Mouse (Mus musculus) midbrain, postnatal 0 days (tissue): ENCODE results near the gene Nufip2. TPM values are rescaled to one million over a fixed set of nuclear protein-coding genes. Genes with fewer than 3 reads are reported as not detected.
"Not testable (repeated sequence)": the region's sequence is repeated elsewhere in the genome, so short reads cannot be mapped to it uniquely, and the experiment has no call there.

Source experiments
- ATAC-seq: fragments of 200-750 bp; cut with Nextera tagmentation; 2 replicates; pipeline ENCODE4 v1.8.0; 2017; ENCODE audit warnings: moderate number of reproducible peaks, mild to moderate bottlenecking, moderate TSS enrichment, moderate library complexity; ENCODE audit not compliant: low FRiP score
- DNase-seq: peaks from one replicate; pipeline ENCODE4 v3.0.0-alpha.2; 2015; ENCODE audit warnings: low spot score
- H3K27ac ChIP-seq: fragments of 300-500 bp; sonication (generic); 2 replicates; pipeline ENCODE4 v1.5.1; 2014; ENCODE audit warnings: low read depth, mild to moderate bottlenecking, low read length, mixed read lengths
- H3K27me3 ChIP-seq: fragments of 300-500 bp; sonication (generic); 2 replicates; pipeline ENCODE4 v1.6.1; 2014; ENCODE audit warnings: low read length, control low read depth, mixed read lengths; ENCODE audit not compliant: insufficient read depth
- H3K36me3 ChIP-seq: fragments of 300-500 bp; sonication (generic); 2 replicates; pipeline ENCODE4 v1.6.1; 2014; ENCODE audit warnings: low read length, control low read depth, mixed read lengths; ENCODE audit not compliant: insufficient read depth
- H3K4me1 ChIP-seq: fragments of 300-500 bp; sonication (generic); 2 replicates; pipeline ENCODE4 v1.6.1; 2014; ENCODE audit warnings: mild to moderate bottlenecking, control low read depth, antibody characterized with exemption, low read length, mixed read lengths; ENCODE audit not compliant: insufficient read depth
- H3K4me2 ChIP-seq: fragments of 300-500 bp; sonication (generic); 2 replicates; pipeline ENCODE4 v1.6.1; 2014; ENCODE audit warnings: low read depth, mild to moderate bottlenecking, low read length, mixed read lengths; ENCODE audit not compliant: poor library complexity, severe bottlenecking
- H3K4me3 ChIP-seq: fragments of 300-500 bp; sonication (generic); 2 replicates; pipeline ENCODE4 v1.5.1; 2014; ENCODE audit warnings: low read depth, mild to moderate bottlenecking, low read length, moderate library complexity
- H3K9ac ChIP-seq: fragments of 300-500 bp; sonication (generic); replicated peaks from 2 replicates; pipeline ENCODE4 v1.6.1; 2014; ENCODE audit warnings: mild to moderate bottlenecking, low read length, moderate library complexity, mixed read lengths; ENCODE audit not compliant: poor library complexity, severe bottlenecking
- H3K9me3 ChIP-seq: fragments of 300-500 bp; sonication (generic); 2 replicates; pipeline ENCODE4 v1.6.1; 2016; ENCODE audit warnings: low read length, control low read depth
- CTCF ChIP-seq: IDR thresholded peaks from 2 replicates; pipeline ENCODE4 v1.5.1; 2016; ENCODE audit warnings: antibody characterized with exemption, mild to moderate bottlenecking
- WGBS: fragments of 180-500 bp; shearing (Covaris S2); extraction: QIAGEN DNeasy Blood & Tissue Kit; methylation state at CpG from one replicate; pipeline ENCODE4 v1.1.7; 2014; 5-methylcytosine and 5-hydroxymethylcytosine counted together
- polyA plus RNA-seq: library from polyadenylated mRNA; unstranded; fragments of >200 nt; fragmentation: Nextera tagmentation; extraction: Ambion mirVana; gene quantifications from 2 replicates; pipeline ENCODE4 v1.2.1, GENCODE M21; 2015
- total RNA-seq: library from RNA; depleted of rRNA; stranded (reverse); fragments of >200 nt; gene quantifications from 2 replicates; pipeline ENCODE4 v1.2.3, GENCODE M21; 2014

Nufip2 gene
- total and polyA plus RNA-seq, 2 experiments from 2014 or later = 5.3 to 42.9 TPM

DNA sequence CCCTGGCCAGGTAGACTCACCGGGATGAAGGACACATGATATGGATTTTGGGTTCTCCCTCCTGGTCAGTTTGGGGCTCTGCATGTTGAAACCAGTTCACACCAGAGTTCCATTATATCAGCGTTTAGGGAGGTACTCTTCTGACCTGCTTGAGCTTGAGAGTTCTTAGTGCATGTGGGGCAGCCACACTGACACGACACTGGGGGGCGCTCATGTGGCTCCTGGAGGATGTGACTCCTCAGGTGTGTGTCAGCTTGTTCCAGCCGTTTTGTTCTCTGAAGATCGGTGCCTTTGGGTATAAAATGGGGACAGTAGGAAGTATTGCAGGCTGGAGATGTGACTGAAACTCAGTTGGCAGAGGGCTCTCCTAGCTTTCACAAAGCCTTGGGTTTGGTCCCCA is 58.0 kb downstream of the Nufip2 start:
- no peak overlapping the region for H3K4me3 ChIP-seq
- H3K27me3 ChIP-seq = no peaks in the 10 kb centered on the region
- ATAC-seq (no peak), DNase-seq (no peak)
- no peak overlapping the region for H3K9ac ChIP-seq
- peak; percentile 36 for TF ChIP-seq CTCF
- H3K9me3 ChIP-seq = no peaks in the 10 kb centered on the region
- H3K4me1 ChIP-seq = no peaks in the 10 kb centered on the region
- no peak overlapping the region for H3K27ac ChIP-seq
- WGBS = 38% methylated on average over 6 of the region's 6 CpGs
- H3K4me2 ChIP-seq = no peak overlapping the region
- no peaks in the 10 kb centered on the region for H3K36me3 ChIP-seq

DNA sequence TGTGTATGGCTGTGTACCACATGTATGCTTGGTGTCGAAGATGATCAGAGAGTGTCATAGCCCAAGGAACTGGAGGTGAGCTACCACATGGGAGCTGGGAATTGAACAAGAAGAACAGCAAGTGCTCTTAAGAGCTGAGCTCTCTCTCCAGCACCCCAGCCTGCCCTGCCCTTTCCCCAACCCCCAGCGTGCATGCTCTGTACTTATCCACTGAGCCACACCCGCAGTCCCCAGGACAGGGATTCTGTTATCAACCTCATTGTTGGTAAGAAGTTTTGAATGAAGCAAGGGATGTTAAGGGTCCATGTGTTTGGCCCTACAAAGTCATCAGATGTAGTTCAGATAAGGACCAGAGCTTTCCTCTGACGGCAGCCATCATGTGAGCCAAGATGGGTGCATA is 60.7 kb downstream of the Nufip2 start:
- H3K9ac ChIP-seq = no peak overlapping the region

DNA sequence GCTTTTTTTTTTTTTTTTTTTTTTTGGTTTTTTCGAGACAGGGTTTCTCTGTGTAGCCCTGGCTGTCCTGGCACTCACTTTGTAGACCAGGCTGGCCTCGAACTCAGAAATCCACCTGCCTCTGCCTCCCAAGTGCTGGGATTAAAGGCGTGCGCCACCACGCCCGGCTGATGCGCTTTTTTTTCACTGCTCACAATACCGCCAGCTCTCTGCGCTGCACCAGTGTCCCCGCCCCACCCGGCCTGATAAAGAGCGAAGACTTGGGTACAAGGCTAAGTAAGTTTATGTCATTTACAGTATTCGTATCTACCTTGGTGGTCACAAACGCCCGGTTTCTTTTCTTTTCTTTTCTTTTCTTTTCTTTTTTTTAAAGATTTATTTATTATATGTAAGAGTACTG is 61.1 kb downstream of the Nufip2 start:
- not testable (repeated sequence) for H3K27ac ChIP-seq, H3K27me3 ChIP-seq, H3K4me1 ChIP-seq, H3K9ac ChIP-seq, H3K4me2 ChIP-seq, ATAC-seq, H3K4me3 ChIP-seq, DNase-seq, H3K9me3 ChIP-seq, H3K36me3 ChIP-seq
- WGBS = 97% methylated on average over 13 of the region's 15 CpGs

More for the DNA sequence above, 60.7 kb downstream of the Nufip2 start:
- TF ChIP-seq CTCF = no peak
- H3K4me3 ChIP-seq = no peak overlapping the region
- H3K4me1 ChIP-seq = no peaks in the 10 kb centered on the region
- H3K27me3 ChIP-seq = no peaks in the 10 kb centered on the region
- no peaks in the 10 kb centered on the region for H3K9me3 ChIP-seq
- DNase-seq (no peak), ATAC-seq (no peak)
- no peak overlapping the region for H3K27ac ChIP-seq
- WGBS = 94% methylated on average over 4 of the region's 4 CpGs
- H3K4me2 ChIP-seq = no peak overlapping the region
- no peaks in the 10 kb centered on the region for H3K36me3 ChIP-seq

DNA sequence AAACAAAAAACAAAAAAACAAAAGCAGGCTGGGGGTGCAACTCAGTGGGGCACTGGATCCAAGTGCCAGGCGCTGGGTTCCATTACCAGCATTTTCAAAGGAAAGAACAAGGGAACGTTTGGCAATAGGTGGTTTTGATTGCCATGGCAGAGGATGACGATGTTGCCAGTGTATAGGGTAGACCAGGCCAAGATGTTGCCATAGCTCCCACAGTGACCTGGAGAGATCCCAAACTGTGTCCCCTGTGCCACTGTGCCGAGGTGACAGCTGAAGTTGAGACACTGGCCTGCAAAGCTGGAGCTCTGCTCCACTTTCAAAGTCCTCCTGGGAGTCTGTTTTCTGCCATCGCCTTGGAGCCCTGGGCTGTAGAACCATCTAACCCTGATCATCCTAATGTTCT is 63.0 kb downstream of the Nufip2 start:
- Histone ChIP-seq H3K4me3 (no peak overlapping the region), H3K4me2 (no peak overlapping the region), H3K27ac (no peak overlapping the region), H3K9me3 (no peaks in the 10 kb centered on the region), H3K36me3 (no peaks in the 10 kb centered on the region), H3K4me1 (no peaks in the 10 kb centered on the region), H3K27me3 (no peaks in the 10 kb centered on the region), H3K9ac (no peak overlapping the region)
- peak; percentile 27 for DNase-seq
- 77% methylated on average over 5 of the region's 5 CpGs for WGBS
- no peak for TF ChIP-seq CTCF
- no peak for ATAC-seq

DNA sequence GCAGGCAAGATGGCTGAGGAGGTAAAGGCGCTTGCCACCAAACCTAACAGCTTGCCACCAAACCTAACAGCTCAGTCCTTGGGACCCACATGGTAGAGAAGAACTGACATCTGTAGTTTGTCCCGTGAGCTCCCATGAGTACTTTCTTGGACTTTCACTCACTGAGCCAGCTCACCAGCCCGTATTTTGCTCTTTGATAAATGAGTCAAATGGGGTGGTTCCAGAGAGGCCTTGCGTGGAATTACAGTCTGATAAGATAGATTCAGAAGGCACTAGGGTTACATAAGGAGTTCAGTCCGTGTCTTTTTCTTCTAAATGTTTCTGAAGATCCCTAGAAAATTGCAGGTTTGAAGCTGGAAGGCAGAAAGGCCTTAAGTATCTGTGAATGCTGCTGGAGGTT is 66.6 kb downstream of the Nufip2 start:
- no peaks in the 10 kb centered on the region for H3K4me1 ChIP-seq
- H3K27ac ChIP-seq = no peak overlapping the region
- no peaks in the 10 kb centered on the region for H3K9me3 ChIP-seq
- ATAC-seq = no peak
- no peak overlapping the region for H3K9ac ChIP-seq
- DNase-seq = no peak
- no peak overlapping the region for H3K4me3 ChIP-seq
- no peaks in the 10 kb centered on the region for H3K27me3 ChIP-seq
- TF ChIP-seq CTCF = no peak
- H3K36me3 ChIP-seq = no peaks in the 10 kb centered on the region
- 76% methylated on average over 5 of the region's 5 CpGs for WGBS
- H3K4me2 ChIP-seq = no peak overlapping the region

DNA sequence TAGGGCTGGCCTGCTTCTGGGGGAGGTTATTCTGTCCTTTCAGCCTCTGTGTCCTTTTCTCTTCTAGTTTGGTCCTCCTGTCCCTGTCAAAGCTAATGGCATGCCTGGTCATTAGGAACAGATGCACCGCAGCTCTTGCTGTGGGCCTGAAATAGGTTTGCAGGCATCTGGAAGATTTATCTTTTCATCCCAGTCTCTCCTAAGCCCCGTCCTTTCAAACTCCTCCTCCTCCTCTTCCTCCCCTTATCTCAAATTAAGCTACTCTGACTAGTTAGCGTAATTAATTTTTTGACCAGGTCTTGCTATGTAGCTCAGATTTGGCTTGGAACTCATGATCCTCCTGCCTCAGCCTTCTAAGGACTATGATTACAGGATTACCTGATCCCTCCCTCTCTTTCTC is 67.5 kb downstream of the Nufip2 start:
- 86% methylated on average over 3 of the region's 3 CpGs for WGBS
- no peaks in the 10 kb centered on the region for H3K4me1 ChIP-seq
- no peak overlapping the region for H3K27ac ChIP-seq
- H3K4me3 ChIP-seq = no peak overlapping the region
- no peaks in the 10 kb centered on the region for H3K36me3 ChIP-seq
- TF ChIP-seq CTCF = no peak
- no peak overlapping the region for H3K9ac ChIP-seq
- DNase-seq (no peak), ATAC-seq (no peak)
- no peaks in the 10 kb centered on the region for H3K27me3 ChIP-seq
- H3K9me3 ChIP-seq = no peaks in the 10 kb centered on the region
- H3K4me2 ChIP-seq = no peak overlapping the region
